Mouse (Mus musculus): ENCODE data around the gene Ddx43. TPM values are rescaled to one million over a fixed set of nuclear protein-coding genes. Genes with fewer than 3 reads are reported as not detected.
"Not testable (repeated sequence)": the region's sequence is repeated elsewhere in the genome, so short reads cannot be mapped to it uniquely, and the experiment has no call there.

Ddx43 gene
- total RNA-seq (2015; ENCODE audit: low replicate concordance): 0.84 TPM in 1 of 2 replicates, not detected in the other
- not detected in 2 replicates for total RNA-seq (2017; ENCODE audit: low replicate concordance)

DNA sequence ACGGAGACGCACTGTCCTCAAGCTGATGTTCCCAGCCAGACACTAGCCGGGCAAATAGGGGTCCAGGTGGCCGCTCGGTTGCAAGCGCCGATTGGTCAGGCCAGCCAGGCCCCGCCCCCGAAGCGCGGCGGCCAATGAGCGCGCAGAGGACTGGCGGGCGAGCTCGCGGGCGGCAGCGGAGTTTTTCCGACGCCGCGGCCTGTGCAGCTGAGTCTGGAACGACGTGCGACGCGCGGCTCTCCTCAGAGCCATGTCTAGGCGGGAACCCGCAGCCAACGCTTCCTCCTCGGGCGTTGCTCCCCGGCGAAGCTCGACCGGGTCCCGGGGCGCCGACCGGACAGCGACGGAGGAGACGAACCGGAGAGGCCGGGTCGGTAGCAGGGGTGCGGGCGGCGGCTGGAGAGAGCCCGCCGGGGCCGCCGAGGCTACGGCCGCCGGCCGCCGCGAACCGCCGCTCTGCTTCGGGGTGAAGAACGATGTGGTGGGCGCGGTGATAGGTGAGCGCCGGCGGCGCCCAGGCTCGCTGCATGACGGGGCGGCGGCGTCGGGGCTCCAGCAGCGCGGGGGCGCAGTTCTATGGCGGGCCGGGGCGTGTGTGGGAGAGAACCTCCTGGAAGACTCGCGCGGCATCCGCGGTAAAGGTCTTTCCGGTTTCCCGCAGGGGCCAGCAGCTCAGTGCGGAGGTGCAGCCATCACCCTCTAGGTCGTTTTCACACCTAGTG lies at the start of gene Ddx43:
TSS of gene Ddx43 (plus strand) at position 148 of the 722 bp plus-strand sequence.
- no peak for ATAC-seq (replicated peaks; ENCODE audit: low FRiP score, poor library complexity, severe bottlenecking)

DNA sequence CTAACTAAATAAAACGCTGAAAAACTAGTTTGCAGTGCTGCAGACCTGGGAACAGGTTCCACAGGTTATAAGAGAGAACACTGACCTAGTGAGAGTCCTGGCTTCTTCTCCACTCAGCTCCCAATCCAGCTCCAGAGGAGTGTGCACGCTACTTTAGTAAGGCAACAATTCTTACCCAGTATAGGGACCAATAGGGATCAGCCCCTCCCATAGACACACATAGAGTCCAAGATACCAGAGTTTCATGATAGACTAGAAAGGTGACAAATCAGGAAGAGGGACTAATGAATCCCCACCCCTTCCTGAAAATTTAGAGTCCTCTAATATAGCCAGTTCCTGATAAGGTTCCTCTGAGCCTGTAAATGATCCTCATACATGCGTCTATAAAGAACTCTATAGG lies 48.6 kb upstream of the Ddx43 start:
- no peak for ATAC-seq (replicated peaks; ENCODE audit: low FRiP score, poor library complexity, severe bottlenecking)

DNA sequence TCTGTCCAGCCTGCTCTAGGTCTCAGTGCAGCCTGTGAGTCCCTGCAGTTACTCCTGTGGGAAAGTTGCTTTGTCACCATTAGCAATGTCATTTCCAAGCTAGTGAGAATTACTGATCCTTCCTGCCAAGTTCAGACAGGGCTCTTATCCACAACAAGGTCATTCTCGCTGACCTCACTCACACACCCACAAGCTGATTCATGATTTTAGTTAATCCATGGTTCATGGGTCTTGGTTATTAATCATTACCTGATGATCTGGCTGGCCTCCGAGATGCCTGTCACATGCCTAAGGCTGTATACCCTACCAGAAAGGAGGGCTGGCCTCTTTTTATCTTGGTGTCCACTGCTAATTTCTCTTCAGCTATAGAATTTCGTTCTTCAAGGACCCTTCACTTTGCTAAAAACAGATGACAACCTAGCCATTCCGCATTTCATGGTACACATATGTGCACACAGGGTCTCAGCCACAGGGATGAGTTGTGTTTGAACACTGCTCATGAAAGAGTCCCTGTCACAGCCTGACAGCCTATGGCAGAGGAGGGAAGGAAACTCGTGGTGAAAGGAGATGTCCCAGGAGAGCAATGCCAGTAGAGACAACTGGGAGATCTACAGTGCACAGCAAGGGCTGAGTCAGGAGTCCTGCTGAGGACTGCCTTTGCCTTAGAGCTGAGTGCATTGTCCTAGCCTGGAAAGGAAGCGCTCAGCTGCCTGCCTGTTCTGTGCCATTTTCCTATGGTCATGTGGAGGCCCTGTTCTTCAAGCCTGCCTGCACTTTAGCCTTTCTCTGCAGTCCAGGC lies 47.2 kb upstream of the Ddx43 start:
- not testable (repeated sequence) for ATAC-seq (replicated peaks; ENCODE audit: low FRiP score, poor library complexity, severe bottlenecking)

GRCm38 (mm10) chr9:78349141-78349540 lies 46.4 kb upstream of the Ddx43 start:
- ATAC-seq (replicated peaks; ENCODE audit: low FRiP score, poor library complexity, severe bottlenecking): not testable (repeated sequence)

- ATAC-seq (replicated peaks; ENCODE audit: low FRiP score, poor library complexity, severe bottlenecking): not testable (repeated sequence)
Observed at GRCm38 (mm10) chr9:78350007-78350406, 45.6 kb upstream of the Ddx43 start.

DNA sequence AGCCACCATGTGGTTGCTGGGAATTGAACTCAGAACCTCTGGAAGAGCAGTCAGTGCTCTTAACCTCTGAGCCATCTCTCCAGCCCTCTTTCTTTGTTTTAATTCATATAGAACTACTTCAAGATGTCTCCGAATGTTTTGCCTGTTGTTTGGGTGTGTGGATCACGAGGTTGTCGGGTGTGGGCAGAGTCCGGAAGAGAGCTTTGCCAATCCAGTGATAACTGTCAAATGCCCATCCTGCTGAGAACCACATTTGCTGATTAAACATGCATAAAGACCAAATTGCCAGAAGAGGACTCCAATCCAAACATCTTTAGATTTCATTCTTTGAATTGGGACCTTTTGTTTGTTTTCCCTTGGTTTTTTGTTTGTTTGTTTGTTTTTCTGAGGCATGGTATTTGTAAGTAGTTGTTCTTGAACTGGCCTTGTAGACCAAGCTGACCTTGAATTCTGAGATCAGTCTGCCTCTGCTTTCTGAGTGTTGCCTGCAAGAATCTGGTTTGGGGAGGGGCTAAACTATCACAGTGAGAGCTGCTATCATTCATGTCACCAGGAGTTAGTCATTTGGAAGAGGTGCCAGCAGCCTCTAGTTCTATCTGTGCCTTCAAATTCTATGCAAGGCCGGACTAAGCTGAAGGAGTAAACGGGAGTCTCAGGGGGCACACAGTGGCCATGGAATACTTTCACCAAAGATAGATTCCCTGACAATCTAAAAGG lies 43.9 kb upstream of the Ddx43 start:
- ATAC-seq (replicated peaks; ENCODE audit: low FRiP score, poor library complexity, severe bottlenecking): no peak

GRCm38 (mm10) chr9:78354665-78355578 lies 40.7 kb upstream of the Ddx43 start:
- ATAC-seq (replicated peaks; ENCODE audit: low FRiP score, poor library complexity, severe bottlenecking): no peak

DNA sequence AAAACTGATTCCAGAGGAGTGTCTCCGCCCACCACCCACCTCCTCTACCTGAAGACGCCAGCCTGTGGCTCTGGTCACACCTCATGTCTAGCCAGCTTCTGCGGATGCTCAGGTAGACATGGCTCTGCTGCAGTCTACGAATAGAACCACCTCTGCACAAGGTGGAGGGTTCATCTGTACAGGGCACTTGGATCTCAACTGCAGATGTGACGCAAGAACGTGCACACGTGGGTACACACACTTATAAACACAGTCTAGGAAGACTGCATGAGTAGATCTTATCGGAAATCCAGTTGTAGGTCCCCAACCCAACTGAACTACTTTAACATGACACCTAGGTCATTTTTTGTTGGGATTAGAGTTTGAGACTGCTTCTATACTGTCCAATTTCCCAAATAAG lies 40.0 kb upstream of the Ddx43 start, which contains the start of gene Gsta2:
TSS of gene Gsta2 (minus strand) at position 178 of the 400 bp plus-strand sequence.
- ATAC-seq (replicated peaks; ENCODE audit: low FRiP score, poor library complexity, severe bottlenecking): no peak

GRCm38 (mm10) chr9:78358053-78358452 lies 37.5 kb upstream of the Ddx43 start:
- 0 out of 2 replicates have a peak, but pooled peaks have one; percentile 34 for ATAC-seq (replicated peaks; ENCODE audit: low FRiP score, poor library complexity, severe bottlenecking)

DNA sequence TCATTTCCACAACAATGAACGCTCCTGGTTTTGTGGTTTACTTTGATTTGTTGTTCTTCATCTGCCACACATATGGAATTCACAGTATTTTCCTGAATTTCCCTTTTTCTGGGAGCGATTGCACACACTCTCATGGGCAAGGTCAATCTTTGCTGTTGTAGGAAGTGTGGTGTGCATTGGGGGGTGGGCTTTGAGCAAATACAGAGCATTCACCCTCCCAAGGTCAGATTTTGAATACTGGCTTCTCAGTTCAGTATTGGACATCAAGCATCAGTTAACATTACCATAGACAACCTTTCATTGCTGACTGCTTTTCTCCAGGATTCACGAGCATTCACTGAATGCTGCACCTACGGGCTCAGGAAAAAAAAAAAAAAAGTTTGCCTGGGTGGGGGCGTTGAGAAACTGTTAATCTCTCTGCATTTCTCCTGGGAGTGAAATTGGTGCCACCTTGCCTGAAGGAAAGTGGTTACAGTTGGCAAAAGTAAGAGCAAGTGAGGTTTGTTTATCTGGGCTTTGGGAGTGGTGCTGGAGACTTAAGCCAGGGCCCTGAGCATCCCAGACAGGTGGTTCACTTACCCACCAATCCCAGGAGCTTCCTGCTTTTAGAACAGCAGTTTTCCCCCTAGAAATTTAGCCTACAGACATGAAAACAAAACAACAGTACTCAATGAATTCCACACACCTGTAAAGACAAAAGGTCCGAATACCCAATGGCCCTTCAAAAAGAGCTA lies 35.7 kb upstream of the Ddx43 start:
- no peak for ATAC-seq (replicated peaks; ENCODE audit: low FRiP score, poor library complexity, severe bottlenecking)

GRCm38 (mm10) chr9:78360484-78360872 lies 35.1 kb upstream of the Ddx43 start:
- ATAC-seq (replicated peaks; ENCODE audit: low FRiP score, poor library complexity, severe bottlenecking): no peak

DNA sequence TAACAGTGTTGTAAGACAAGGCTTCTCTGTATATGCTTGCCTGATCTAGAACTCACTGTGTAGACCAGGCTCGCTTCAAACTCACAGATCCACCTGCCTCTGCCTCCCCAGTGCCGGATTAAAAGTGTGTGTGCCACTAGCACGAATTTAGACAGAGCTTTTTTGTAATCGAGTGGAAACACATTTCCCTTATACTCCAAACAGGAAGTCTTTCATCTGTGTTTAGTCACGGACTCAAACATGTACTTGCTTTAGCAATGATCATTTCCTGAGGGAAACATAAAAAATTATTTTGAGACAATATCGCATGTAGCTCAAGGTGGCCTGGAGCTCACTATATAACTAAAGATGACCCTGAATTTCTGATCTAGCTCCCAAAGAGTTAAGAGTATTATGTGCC lies 32.2 kb upstream of the Ddx43 start:
- no peak for ATAC-seq (replicated peaks; ENCODE audit: low FRiP score, poor library complexity, severe bottlenecking)

GRCm38 (mm10) chr9:78364701-78365100 lies 30.9 kb upstream of the Ddx43 start:
- no peak for ATAC-seq (replicated peaks; ENCODE audit: low FRiP score, poor library complexity, severe bottlenecking)

- no peak for ATAC-seq (replicated peaks; ENCODE audit: low FRiP score, poor library complexity, severe bottlenecking)
Observed at GRCm38 (mm10) chr9:78365850-78366544, 29.6 kb upstream of the Ddx43 start.

DNA sequence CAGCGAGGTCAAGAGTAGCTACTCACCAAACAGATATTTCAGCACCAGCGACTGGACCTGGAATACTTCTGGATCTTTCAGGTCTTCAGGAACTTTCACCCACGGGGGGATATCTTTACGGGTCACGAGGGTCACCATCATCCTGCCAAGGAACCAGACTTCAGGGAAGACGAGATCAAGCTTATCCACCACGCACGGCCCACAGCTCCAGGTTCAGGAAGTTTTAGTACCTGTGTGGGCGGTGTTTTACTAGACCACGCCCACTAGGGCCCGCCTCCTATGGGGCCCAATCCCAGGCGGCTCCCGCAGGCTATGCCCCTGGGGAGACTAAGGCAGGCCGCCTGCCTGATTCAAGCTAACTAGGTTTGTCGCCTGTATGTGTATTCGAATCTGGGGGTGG lies 27.6 kb upstream of the Ddx43 start, which contains the start of gene Dppa5a:
TSS of gene Dppa5a (minus strand) at position 219 of the 400 bp plus-strand sequence.
- ATAC-seq (replicated peaks; ENCODE audit: low FRiP score, poor library complexity, severe bottlenecking): not testable (repeated sequence)

GRCm38 (mm10) chr9:78368671-78369293 lies 26.8 kb upstream of the Ddx43 start:
- no peak for ATAC-seq (replicated peaks; ENCODE audit: low FRiP score, poor library complexity, severe bottlenecking)

DNA sequence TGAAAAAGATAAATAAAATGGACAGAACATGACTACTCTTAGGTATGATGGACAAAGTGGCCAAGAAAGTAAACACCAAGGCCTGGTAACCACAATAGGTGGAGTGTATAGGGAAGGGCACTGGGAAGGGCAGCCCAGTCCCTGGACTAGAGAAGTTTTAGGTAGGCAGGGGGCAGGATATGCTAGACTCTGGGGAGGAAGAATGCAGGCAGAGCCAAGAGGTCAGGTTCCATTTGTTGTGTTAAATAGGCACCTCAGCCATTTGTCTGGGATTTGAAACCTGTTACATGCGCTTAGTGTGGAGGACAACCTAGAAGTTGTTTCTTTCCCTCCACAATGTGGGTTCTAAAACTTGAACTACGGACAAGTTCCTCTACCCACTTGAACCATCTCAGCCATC lies 26.2 kb upstream of the Ddx43 start:
- no peak for ATAC-seq (replicated peaks; ENCODE audit: low FRiP score, poor library complexity, severe bottlenecking)
